Mouse (Mus musculus) frontal cortex, adult 2 months (tissue): ENCODE measurements around the gene Hps5. TPM values are rescaled to one million over a fixed set of nuclear protein-coding genes. Genes with fewer than 3 reads are reported as not detected.
"Not testable (repeated sequence)": the region's sequence is repeated elsewhere in the genome, so short reads cannot be mapped to it uniquely, and the experiment has no call there.

ENCODE experiments used
- DNase-seq, 2 experiments: peaks; one replicate each; pipeline ENCODE4 v3.0.0; 2022; ENCODE audit warnings: low spot score in 1 of 2; ENCODE audit errors: extremely low spot score in 1 of 2
- polyA plus RNA-seq: library from polyadenylated mRNA; depleted of rRNA; stranded (reverse); fragments of >200 nt; gene quantifications from 2 replicates; pipeline ENCODE4 v1.2.3, GENCODE M21; 2012; rRNA removed

Hps5 gene
- polyA plus RNA-seq = 16.1 and 18.8 TPM in 2 replicates

DNA sequence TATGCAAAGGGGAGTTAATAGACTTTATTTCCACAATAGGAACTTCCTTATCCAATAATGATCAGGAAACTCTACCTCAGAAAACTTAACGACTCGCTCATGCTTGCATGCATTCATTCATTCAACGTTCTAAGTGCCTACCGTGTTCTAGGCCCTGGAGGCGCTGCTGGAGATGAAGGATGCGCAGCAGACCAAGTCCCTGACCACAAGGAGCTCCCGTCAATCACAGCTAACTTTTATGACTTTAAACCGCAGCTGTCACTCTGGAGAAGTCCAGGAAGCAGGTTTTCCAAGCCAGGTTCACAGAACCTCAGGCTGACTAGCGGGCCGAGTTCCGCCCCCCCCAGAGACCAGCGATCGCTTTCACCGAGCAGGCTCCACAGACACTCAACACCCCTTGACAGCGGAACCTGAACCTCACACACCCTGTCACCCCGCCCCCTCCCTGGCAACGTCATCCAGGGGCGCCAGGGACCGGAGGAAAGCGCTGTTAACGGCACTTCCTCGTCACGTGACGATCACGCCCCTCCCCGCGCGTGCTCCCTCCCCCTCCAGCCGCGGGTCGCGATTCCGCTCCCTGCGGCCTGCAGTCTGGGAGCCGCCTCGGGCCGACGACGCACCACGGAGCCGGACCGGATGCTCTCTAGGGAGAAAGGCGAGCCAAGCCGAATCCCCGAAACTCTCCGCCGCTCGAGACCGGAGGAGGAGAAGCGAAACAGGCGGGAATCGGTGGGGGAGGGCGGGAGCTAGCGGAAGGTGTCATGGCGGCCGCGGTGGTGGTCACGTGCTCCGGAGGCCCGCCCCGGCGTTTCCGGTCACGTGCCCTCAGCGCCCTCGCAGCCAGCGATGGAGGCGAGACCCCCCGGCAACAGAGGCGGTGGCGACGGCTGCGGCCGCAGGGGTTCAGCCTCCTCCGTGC lies at the start of gene Hps5, which contains the start of gene Gtf2h1:
Gene Hps5 (minus strand): TSS at position 778 of the 919 bp plus-strand sequence.
Gene Gtf2h1 (plus strand): TSS at position 817 of the 919 bp plus-strand sequence.
- peak; percentile 91 to 98 for DNase-seq

DNA sequence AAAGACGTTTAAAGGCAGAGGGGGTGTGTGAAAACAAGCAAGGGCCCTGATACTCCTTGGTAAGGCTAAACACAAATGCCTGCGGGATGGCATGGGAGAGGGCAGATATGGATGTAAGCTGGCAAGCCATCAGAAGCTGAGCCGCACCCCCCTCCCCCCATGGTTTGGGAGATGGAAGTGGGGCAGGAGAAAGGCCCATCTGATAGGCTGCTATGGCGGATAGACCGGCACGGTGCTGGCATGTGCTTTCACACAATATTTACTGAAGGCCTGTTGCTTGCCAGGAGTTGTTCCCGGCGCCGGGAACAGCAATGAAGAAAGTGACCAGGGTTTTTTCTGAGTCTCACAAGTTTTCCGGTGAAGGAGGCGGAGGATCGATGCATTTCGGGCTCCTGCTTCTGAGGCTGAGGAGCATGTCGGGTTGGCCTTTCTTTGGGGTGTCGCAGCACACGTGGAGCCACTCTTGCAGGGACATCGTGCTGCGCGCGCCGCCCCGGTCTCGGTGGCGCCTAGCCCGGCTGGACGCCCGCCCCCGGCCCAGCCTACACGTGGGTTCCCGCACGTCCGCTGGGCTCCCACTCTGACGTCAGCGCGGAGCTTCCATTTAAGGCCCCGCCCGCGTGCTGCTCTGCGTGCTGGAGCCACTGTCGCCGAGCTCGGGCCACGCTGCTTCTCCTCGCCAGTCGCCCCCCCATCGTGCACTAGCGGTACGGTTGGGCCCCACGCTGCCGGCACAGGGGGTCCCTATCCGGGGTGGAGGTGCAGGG lies 49.5 kb upstream of the Hps5 start:
- DNase-seq = peak; percentile 75 to 94

DNA sequence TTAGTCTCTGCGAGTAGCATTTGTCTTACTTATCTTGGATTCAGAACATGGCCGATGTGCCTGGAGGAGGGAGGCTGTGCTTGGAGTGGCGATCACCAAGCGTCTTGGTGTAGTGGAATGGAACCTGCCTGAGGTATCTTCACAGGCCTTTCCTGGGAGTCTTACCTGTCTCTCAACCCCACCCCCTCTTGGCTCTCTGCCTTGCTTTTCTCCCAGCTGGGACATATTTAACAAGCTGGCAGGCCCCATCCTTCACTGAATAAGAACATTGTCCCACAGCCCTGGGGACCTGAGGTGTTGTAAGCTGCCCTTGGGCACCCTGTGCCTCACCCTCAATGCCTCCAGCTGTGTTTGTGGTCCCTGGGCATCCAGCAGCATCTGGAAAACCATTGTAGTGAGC lies 47.7 kb upstream of the Hps5 start:
- no peak for DNase-seq

DNA sequence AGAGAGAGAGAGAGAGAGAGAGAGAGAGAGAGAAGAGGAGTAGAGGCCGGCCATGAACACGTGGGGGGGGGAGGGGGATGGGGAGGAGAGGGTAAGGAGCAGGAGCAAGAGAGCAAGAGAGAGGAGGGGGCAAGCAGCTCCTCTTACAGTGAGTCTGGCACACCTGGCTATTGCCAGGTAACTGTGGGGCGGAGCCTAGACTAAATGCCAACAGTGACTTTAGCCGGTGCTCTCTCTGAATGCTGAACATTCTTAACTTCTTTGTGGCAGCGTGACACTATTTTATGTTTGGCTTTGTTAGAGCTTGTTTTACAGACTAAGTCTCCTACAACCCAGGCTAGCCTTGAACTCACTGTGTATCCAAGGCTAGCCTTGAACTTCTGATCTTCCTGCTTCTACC lies 46.4 kb upstream of the Hps5 start:
- no peak for DNase-seq

DNA sequence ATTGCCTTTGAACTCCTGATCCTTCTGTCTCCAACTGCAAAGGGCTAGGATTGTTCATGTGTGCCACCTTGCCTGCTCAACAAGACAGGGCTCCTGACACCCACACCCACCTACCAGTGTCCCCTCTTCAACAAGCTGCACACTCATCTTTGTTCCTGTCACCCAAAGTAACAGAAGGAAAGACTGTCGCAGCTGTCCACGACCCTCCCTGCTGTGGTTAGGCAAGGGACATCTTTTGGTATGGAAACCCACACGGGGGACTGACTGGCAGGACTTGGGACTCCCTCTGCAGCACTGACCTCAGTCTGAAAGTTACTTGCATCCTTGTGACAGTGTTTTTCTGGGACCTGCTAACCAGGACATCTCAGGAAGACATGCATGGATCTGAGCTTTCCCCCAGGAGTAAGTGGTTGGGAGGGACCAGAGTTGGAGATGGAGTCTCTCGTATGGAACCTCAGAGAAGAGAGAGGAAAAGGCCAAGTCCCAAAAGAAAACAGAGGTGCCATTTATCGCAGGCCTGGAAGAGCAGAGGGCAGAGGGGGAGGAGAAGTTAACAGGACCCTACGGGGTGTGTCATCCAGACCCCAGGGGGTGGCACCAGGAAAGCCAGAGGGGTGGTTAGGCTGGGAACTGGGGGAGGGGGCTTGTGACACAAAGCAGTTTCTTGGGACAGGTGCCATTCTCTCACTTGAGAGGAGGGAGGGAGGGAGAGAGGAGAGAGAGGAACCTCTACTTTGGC lies 45.1 kb upstream of the Hps5 start, which contains the start of gene Ldha:
Gene Ldha (plus strand): TSS at position 689 of the 739 bp plus-strand sequence.
- DNase-seq = no peak

DNA sequence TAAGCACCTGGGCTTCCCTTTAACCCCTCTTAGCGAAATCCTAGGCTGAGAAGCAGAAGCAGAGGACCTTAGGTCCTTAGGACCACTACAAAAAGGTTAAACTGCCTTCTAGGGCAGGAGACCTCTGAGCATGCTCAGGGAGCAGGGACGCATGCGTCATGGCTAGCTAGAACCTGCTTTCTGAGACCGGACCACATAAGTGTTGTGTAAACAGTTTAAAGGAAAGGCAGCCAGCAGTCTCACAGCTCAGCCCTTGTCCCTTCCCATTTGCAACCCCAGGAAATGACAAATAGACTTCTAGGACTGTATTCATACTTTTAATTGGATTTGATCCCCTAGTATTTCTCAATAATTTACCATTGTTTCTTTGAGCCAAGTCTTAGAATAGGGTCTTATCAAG lies 44.5 kb upstream of the Hps5 start:
- DNase-seq = no peak

DNA sequence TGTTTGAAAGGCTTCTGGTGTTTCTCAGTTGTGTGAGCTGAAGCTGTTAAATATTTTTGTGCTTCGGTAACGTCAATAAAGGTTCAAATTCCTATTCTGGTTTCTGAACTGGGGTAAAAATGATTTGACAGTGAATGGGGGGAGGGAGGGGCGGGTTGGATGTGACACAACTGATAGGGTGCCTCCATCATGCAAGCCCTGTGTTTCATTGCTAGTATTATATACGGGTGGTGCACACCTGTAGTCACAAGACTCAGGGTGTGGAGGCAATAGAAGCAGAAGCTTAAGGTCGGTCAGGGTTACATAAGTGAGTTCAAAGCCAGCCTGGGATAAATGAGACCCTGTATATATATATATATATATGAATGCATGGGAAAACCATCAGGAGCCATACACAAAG lies 44.0 kb upstream of the Hps5 start:
- no peak for DNase-seq

DNA sequence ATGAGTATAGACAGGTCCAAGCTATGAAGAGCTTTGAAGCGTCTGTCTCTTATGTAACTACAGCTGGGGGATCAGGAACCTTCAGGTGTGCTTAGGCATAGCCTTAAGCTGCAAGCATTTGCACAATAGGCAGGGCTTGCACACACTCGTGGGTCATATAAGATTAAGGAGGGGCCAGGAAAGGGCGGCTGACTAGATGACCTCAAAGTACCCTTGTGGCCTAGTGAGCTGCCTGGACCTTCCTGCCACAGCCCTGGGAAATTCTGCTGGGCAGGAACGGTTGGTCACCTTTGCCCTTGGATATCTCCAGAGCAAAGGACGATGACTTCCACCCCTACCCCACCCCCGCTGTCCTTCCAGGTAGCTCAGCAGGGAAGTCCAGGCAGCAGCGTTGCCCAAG lies 43.6 kb upstream of the Hps5 start:
- no peak for DNase-seq

DNA sequence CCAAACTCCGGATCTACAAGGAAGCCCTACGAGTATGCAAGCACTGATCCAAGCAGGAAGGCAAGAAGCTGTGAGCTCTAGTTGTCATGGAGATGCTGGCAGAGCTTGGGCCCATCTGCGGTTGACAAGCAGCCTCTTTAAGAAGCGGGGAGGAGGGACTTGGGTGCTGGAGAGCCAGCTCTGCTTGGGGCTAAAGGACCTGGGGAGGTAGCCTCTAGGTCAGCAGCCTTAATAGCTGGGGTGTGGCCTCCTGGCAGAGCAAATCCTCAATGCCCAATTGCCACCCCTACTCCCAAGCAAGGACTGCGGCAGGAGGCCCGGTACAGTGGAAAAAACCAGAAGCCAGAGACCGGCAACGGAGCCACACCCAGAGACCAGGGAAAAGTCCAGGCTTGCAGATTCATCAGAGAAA lies 43.0 kb upstream of the Hps5 start:
- peak; percentile 89 for DNase-seq

DNA sequence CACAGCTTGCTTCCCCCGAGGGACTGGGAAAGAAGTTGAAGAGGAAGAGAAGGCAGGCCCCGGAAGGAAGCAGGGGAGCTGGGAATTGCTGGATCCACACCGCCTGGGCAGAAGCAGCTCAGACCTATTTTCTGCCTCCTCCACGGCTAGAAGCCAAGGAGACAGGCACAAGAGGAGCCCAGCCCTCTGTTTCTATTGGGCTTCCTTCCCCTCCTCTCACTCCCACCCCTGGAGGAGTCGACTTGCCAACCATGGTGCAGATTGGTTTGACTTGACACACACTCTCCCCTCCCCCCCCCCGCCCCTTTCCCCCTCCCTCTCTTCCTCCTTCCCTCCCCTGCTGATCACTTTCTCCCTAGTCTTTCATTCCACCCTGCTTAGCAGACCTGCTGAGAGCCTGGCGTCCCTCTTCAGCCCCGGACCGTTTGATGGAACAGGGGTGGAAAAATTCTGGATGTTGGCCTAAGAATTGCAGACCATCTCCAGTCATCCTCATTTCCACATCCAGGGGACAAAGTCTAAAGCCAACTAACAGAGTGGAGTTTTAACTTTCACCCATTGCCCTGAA lies 42.3 kb upstream of the Hps5 start:
- peak in 1 of 2 experiments; percentile 56 for DNase-seq

DNA sequence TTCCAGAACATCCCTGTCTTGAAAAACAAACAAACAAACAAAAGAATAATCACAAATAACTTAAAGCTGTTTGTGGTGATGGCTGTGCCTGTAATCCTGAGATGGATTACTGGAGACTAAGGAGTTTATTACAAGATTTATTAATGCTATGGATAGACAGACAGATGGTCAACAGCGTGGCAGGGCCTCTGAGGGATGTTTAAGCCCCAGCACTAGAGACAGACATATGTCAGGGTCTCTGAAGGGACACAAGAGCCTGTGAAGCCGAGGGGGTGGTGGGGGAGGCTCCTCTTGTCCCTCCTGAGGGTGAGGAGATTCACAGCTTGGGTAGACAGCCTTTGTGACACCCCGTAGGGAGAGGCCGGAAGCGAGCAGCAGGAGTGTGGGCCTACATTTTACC lies 41.2 kb upstream of the Hps5 start:
- no peak for DNase-seq

DNA sequence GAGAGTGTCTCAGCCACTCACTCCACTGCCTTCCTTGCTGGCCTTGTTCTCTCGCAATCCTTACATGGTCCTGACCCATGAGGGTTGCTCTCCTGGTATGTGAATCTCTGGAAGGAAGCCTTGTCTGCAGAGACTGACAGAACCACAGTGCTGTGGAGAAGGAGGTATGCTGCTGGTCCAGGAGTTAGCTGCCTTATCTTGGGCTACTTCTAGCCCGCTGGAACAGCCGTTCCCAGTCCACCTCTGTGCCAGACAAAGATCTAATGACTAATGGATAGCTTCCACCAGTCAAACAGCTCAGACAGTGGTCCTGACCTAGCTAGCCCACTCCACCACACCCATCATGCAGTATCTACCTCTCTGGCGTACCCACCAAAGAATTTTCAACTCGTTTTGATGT lies 40.5 kb upstream of the Hps5 start:
- no peak for DNase-seq

DNA sequence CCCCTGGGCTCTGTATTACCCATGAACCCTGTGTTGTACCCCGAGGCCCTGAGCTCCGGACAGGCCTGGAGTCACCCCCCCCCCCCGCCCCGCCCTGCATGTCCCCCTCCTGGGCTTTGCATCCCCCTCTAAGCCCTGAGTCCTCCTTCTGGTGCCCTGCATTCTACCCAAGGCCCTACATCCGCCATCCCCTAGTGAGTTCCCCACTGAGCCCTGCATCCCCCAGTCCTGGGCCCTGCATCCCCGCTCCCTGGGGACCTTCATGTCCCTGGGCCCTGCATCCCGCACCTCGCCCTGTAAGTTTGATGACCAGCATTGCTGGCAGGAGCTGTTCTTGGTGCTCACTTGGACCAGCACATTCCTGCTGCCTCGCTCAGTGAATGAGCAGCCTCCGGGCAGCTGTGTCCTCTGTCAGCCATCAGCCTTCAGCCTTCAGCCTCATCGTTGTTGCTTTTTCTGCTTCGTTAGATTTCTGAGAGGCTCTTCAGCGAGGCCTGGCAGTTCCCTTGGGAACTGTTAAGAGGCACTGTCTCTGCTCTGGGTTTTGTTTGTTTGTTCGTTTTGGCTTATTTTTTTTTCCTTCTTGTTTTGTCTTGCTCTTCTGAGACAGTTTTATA lies 39.2 kb upstream of the Hps5 start:
- DNase-seq = no peak

DNA sequence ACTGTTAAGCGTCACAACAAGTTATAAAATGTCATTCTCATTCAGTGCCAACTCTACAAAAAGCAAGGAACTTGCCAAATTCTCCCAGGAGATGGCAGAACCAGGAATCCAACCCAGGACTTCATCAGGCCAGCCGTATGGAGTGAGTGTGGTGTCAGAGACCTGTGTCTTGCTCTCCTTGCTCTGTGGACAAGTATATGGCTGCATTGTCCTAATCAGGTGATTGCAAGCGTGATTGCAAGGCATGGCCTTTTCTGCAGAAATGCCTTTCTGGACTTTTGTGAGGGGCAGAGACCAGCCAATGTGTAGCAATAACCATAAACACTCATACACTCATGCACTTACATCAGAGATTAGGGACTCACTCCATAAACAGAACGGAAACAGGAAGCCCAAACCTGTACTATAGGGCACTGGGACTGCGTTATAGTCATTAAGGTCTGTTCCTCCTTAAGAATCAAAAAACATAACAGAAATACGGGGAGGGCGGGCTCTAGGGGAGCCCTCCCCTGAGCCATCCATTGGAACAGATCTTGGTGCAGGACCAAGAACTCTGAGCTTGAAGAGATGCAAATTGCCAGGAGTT lies 37.9 kb upstream of the Hps5 start:
- no peak for DNase-seq

DNA sequence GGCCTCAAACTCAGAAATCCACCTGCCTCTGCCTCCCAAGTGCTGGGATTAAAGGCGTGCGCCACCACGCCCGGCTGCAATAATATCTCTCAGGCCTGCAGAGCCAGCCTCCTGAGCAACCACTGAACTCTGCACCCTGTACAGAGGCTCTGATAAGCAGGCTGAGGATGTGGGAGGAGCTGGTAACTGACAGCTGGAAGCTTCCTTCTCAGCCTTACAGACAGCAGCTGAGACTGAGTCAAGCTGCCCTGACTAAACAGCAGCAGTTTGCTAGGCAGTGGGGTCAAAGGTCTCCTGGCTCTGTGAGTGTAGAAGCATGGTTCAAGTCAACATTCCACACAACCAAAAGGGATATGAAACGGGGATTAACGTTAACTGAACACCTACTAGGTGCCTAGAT lies 37.4 kb upstream of the Hps5 start:
- no peak for DNase-seq

DNA sequence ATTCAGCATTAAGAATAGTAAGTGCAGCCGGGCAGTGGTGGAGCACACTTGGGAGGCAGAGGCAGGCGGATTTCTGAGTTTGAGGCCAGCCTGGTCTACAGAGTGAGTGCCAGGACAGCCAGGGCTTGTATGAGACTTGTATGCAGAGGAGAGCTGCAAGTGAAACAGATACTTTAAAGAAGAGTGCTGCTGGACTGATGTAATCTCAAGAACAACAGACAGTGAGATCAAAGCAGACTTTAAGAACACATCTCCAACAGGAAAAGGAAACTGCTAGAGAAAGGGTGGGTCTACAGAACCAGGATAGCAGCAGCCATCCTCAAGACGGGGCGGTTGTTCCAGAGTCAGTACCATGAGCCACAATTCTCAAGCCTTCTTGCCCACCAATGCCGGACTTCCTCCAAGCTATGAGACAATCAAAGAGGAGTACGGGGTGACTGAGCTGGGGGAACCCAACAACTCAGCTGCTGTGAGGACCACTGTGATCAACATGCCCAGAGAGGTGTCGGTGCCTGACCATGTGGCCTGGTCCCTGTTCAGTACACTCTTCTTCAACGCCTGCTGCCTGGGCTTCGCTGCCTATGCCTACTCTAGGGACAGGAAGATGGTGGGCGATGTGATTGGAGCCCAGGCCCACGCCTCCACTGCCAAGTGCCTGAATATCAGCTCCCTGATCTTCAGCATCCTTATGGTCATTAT lies 36.4 kb upstream of the Hps5 start:
- DNase-seq = not testable (repeated sequence)

DNA sequence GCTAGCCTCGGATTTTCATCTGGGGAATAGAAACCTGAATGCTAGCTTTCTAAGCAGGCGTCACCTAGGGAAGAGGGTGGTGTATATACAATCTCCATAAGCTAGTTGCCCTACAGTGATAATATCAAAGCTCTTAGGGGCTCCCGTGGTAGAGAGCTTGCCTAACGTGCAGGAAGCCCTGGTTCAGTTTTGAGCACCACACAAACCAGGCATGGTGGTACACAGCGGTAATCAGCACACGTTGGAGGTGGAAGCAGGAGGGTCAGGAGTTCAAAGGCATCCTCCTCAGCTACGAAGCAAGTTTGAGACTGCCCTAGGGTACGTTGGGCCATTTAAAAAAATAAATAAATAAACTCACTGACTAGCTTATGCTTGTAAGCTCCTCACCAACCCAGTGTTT lies 35.8 kb upstream of the Hps5 start:
- no peak for DNase-seq

DNA sequence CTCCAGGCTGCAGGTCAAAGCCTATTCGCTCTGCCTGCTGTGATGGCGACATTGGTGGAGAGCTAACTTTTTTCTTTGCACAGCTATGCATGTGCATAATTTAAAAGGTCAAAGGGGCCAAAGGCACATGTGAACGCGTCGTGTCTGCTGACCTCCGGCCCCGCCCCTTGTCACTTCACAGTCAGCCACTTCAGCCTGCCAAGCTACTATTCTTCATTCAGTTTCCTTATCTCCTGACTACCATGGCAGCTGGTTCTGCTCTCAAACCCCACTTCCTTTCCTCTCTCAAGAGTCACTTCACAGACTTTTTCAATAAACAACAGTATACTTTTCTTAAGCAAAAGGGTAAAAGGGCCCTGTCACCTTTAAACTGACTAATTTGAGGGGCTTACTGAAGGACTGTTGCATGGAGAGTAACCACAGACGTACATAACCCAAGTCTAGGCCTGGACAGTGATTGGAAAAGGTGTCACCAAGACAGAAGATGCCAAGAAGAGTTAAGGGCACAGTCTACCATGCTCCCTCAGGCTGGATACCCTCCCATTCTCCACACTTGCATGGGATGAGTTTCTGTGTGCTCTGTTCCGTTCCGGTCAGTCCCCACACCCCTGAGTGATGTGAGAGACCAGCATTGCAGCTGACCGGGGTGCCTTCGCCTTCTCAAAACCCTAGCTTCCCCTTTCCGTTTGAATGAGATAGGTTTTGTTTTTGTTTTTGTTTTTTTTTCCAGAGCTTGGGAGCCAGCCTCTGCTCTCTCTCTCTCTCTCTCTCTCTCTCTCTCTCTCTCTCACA lies 35.1 kb upstream of the Hps5 start:
- no peak for DNase-seq
